Mouse (Mus musculus) spleen, adult 2 months (tissue): ENCODE measurements around the gene Pigb. TPM values are rescaled to one million over a fixed set of nuclear protein-coding genes. Genes with fewer than 3 reads are reported as not detected.

Experiments
- DNase-seq, 2 experiments: peaks; one replicate each; pipeline versions ENCODE4 v3.0.0 to v3.0.0-alpha.2; 2012 to 2021; ENCODE audit warnings: low spot score in 2 of 2, low read depth in 1 of 2
- H3K27ac ChIP-seq: fragments of 200-500 bp; 2 replicates; pipeline ENCODE4 v1.5.1; 2012; ENCODE audit warnings: low read length, inconsistent platforms; ENCODE audit not compliant: insufficient read depth
- H3K27me3 ChIP-seq: fragments of 200-500 bp; 2 replicates; pipeline ENCODE4 v1.6.1; 2012; ENCODE audit warnings: mild to moderate bottlenecking, moderate library complexity, low read length, inconsistent platforms; ENCODE audit not compliant: control insufficient read depth, insufficient read depth
- H3K36me3 ChIP-seq: fragments of 200-500 bp; 2 replicates; pipeline ENCODE4 v1.6.1; 2012; ENCODE audit warnings: mild to moderate bottlenecking, low read length, inconsistent platforms; ENCODE audit not compliant: control insufficient read depth, insufficient read depth
- H3K4me1 ChIP-seq: fragments of 200-500 bp; 2 replicates; pipeline ENCODE4 v1.6.1; 2011; ENCODE audit warnings: inconsistent platforms; ENCODE audit not compliant: control insufficient read depth, insufficient read depth, insufficient read length
- H3K4me3 ChIP-seq: fragments of 200-500 bp; 2 replicates; pipeline ENCODE4 v1.5.1; 2011; ENCODE audit warnings: mild to moderate bottlenecking, inconsistent platforms; ENCODE audit not compliant: insufficient read depth, insufficient read length; ENCODE audit errors: extremely low read depth
- CTCF ChIP-seq: fragments of 200-500 bp; IDR thresholded peaks from 2 replicates; pipeline ENCODE4 v1.5.1; 2011; ENCODE audit warnings: mild to moderate bottlenecking, inconsistent platforms; ENCODE audit not compliant: insufficient read depth, insufficient read length, insufficient replicate concordance; ENCODE audit errors: extremely low read depth
- POLR2A ChIP-seq: fragments of 200-500 bp; IDR thresholded peaks from 2 replicates; pipeline ENCODE4 v1.6.1; 2011; ENCODE audit warnings: low read depth, low read length, inconsistent platforms
- WGBS: fragments of 180-500 bp; shearing (Covaris S2); methylation state at CpG from one replicate; pipeline ENCODE4 v1.1.7; 2018; 5-methylcytosine and 5-hydroxymethylcytosine counted together
- polyA plus RNA-seq: library from polyadenylated mRNA; depleted of rRNA; stranded (reverse); fragments of >200 nt; gene quantifications from 2 replicates; pipeline ENCODE4 v1.2.3, GENCODE M21; 2012; rRNA removed

Gene Pigb
- polyA plus RNA-seq, 1 experiment, result 6.8 TPM

DNA sequence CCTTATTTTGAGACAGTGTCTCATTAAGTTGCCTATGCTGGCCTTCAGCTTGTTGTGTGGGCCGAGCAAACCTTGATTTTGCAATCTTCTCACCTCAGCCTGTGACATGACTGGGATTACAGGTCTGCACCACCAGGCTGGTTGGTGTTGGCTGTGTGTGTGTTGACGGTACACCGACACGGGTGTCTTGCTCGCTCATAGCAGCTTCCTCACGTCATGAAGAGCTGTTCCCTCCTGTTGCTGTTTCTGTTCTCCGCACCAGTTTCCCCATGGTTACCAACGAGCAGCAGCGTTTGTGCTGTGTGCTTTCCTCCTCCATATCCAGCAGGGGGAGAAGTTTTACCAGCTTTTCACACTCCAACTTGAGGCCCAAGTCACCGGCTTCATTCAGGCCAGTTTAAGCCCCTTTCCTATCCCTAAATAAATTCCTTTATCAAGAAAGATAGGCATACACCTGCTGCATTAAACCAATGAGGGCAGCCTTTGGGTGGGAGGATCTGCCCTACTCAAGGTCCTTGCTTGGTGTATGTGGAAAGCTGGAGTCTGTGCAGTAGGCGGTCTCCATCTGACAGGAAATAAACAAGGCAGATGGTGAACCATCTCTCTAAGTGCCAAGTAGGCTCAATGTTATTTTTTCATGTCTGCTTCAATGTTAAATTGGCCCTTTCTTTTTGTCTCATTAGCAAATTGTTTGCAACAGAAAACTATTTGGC, 71.7 kb downstream of the Pigb start:
- H3K4me3 ChIP-seq, result peak overlapping the region; percentile 2; the same call in 1 of the 2 replicates
- H3K36me3 ChIP-seq, result no peaks in the 10 kb centered on the region
- peak; percentile 26 to 60 for DNase-seq
- H3K27me3 ChIP-seq, result no peaks in the 10 kb centered on the region
- 18% methylated on average over 11 of the region's 11 CpGs for WGBS
- peak overlapping the region; percentile 9; the same call in 1 of the 2 replicates for H3K27ac ChIP-seq
- TF ChIP-seq CTCF (peak; percentile 62; the same call in 1 of the 2 replicates), POLR2A (no peak)
- H3K4me1 ChIP-seq, result peaks cover 2% of the 10 kb centered on the region; the same call in 1 of the 2 replicates

DNA sequence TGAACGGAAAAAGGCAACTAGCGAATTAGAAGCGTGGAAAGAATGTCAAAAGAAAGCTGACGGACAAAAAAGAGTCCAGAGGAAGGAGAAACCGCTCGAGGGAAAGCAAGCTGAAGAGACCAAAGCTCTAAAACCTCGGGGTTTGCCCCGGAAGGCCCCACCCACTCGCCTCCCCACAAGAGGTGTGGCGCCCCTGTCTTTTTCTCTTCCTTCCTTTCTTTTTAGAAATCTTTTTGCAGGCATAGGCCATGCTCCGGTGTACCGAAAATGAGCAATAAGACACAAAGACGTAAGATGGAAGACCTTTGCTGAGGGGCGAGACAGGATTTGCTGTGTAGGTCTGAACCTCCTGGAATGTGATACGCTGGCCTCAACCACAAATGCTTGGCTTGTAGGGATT, 78.2 kb downstream of the Pigb start:
- H3K4me1 ChIP-seq, result peaks cover 9% of the 10 kb centered on the region; the same call in 1 of the 2 replicates
- H3K36me3 ChIP-seq, result no peaks in the 10 kb centered on the region
- no peaks in the 10 kb centered on the region for H3K27me3 ChIP-seq
- H3K4me3 ChIP-seq, result peak overlapping the region; percentile 45; the same call in 1 of the 2 replicates
- WGBS, result 39% methylated on average over 15 of the region's 15 CpGs
- TF ChIP-seq CTCF, result no peak
- no peak for TF ChIP-seq POLR2A
- H3K27ac ChIP-seq, result peak overlapping the region; percentile 86
- DNase-seq, result peak in 1 of 2 experiments; percentile 63

DNA sequence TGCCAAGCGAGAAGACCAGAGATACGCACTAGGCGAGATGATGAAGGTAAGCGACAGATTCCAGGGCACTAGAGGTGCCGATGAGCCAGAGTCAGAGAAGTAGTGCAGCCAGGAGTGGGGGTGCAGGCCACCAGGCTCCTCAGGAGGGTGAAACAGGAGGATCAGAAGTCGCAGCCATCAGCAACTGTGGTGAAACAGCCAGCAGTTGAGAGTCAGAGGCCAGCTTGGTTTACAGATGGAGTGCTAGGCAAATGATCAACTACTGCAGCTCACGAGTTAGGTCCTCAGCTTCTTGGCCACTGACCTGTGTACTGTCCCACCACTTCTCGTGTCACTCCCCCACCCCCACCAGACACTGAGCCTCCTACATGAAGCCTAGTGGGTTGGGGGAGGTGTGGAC, 78.8 kb downstream of the Pigb start:
- Histone ChIP-seq H3K4me3 (no peak overlapping the region), H3K4me1 (peaks cover 9% of the 10 kb centered on the region; the same call in 1 of the 2 replicates), H3K27me3 (no peaks in the 10 kb centered on the region), H3K27ac (peak overlapping the region; percentile 85), H3K36me3 (no peaks in the 10 kb centered on the region)
- 70% methylated on average over 8 of the region's 8 CpGs for WGBS
- TF ChIP-seq POLR2A (no peak), CTCF (no peak)
- no peak for DNase-seq

- peak; percentile 69 to 76 for DNase-seq
- TF ChIP-seq CTCF, result 0 out of 2 replicates have a peak, but pooled peaks have one; percentile 7
- peak; percentile 22; the same call in 1 of the 2 replicates for TF ChIP-seq POLR2A
- peaks cover 9% of the 10 kb centered on the region; the same call in 1 of the 2 replicates for H3K4me1 ChIP-seq
Measured at GRCm38 (mm10) chr9:72958521-72959450, 81.4 kb downstream of the Pigb start, which contains the start of the genes Dyx1c1 and Gm44503. TSS of gene Dyx1c1 (plus strand) at chr9:72958785. TSS of gene Gm44503 (plus strand) at chr9:72958852.

More at GRCm38 (mm10) chr9:72958521-72959450, 81.4 kb downstream of the Pigb start, which contains the start of the genes Dyx1c1 and Gm44503:
- Histone ChIP-seq H3K36me3 (no peaks in the 10 kb centered on the region), H3K4me3 (peak within 1 kb of the TSS; percentile 66), H3K27me3 (no peaks in the 10 kb centered on the region), H3K27ac (peak within 1 kb of the TSS; percentile 24; the same call in 1 of the 2 replicates)
- 3% methylated on average over 43 of the region's 43 CpGs for WGBS

Other genes with a start within 250 kb of the Pigb start
- gene Prtg, start 233.5 kb downstream of the Pigb start, polyA plus RNA-seq, result 0.05 and 0.14 TPM in 2 replicates
- 0.16 and 0.18 TPM in 2 replicates for gene Pygo1, start 114.7 kb downstream of the Pigb start, polyA plus RNA-seq
- 0.23 and 0.29 TPM in 2 replicates for gene Dyx1c1, start 81.6 kb downstream of the Pigb start, polyA plus RNA-seq
- gene Gm44503, start 81.5 kb downstream of the Pigb start, polyA plus RNA-seq, result not detected in 2 replicates
- 1.8 and 2.3 TPM in 2 replicates for gene Ccpg1os, start 55.0 kb downstream of the Pigb start, polyA plus RNA-seq
- gene Ccpg1, start 54.9 kb downstream of the Pigb start, polyA plus RNA-seq, result 5.3 and 6.5 TPM in 2 replicates
- 6.0 and 7.0 TPM in 2 replicates for gene Rab27a, start 4.5 kb upstream of the Pigb start, polyA plus RNA-seq
- 0.30 and 0.40 TPM in 2 replicates for gene Khdc3, start 61.5 kb upstream of the Pigb start, polyA plus RNA-seq
- not detected in 2 replicates for gene Gm20509, start 62.1 kb upstream of the Pigb start, polyA plus RNA-seq
- 10.0 and 10.6 TPM in 2 replicates for gene Rsl24d1, start 73.0 kb upstream of the Pigb start, polyA plus RNA-seq